Mouse (Mus musculus): ENCODE measurements around the gene Ctnnd2.
A peak's percentile ranks its signal among the peaks of the same experiment; 100 is the strongest.

DNA sequence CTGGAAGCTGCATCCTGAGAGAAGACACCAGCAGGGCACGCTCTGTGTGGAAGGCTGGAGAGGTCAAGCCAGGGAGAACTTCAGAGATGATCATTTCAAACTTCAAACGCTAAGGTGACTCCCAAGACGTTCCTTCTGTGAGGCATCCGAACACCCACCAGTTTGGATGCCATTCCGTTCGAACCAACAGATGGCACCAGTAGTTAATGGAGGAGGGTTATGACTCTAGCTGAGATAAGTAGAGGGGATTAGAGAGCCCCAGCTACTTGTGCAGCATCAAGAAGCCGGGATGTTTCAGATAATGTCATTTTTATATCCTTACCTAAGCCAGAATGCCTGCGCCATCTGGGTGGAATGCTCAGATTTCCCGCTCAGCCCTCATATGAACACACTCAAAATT, 251.9 kb downstream of the Ctnnd2 start:
- peak; percentile 48; the same call in 1 of the 2 replicates for TF ChIP-seq CTCF (IDR thresholded peaks at IDR 0.05; ENCODE audit: borderline replicate concordance, insufficient read depth, low read depth, low read length)
- no peak for TF ChIP-seq POLR2A (IDR thresholded peaks at IDR 0.05; ENCODE audit: borderline replicate concordance, insufficient read depth, low read length)

Data from cerebellum, adult 2 months (tissue).